ENCODE assay signal across 40 mouse cellular contexts in genomic region chr12:54980532-54980931, GRCm38 (mm10). TPM values are rescaled to one million over a fixed set of nuclear protein-coding genes. Genes with fewer than 3 reads are reported as not detected.
DNase-seq lines count a peak whose midpoint lies in the region; ATAC-seq lines count a peak whose summit lies in the region.
"Had no signal": no experiment of that assay in that cellular context is flagged by ENCODE, and none has a peak within 500 bp of the region (broad histone marks: within the 10 kb centered on the region; RNA-seq: fewer than 3 reads in every experiment).

No protein-coding gene starts in this region.

- H3K4me2 ChIP-seq in liver, embryonic 15.5 days: peak overlapping the region; percentile 45
- H3K4me2 ChIP-seq: embryonic facial prominence, embryonic 12.5 days; intestine, embryonic 15.5 days; limb, embryonic 15.5 days; lung, embryonic 15.5 days; midbrain, embryonic 13.5 days; neural tube, embryonic 15.5 days had no signal

- 13% methylated on average over 6 of the region's 6 CpGs for WGBS in liver, embryonic 15.5 days (ENCODE audit: insufficient replicate concordance)

- DNase-seq in c-Kit-positive CD71-positive TER-119-negative erythroid progenitor cells, embryonic 14.5 days (ENCODE audit: low read depth): peak; percentile 69
- peak; percentile 69 for DNase-seq in liver
- DNase-seq in testis, postnatal 14 days (ENCODE audit: low spot score): no peak
- DNase-seq in frontal cortex, postnatal 25 days (ENCODE audit: low spot score in 2 of 2): no peak
- no peak for DNase-seq in right cerebral cortex, postnatal 36 days (ENCODE audit: low spot score in 2 of 2)
- no peak for DNase-seq in layer of hippocampus, adult 8-10 months (ENCODE audit: low spot score in 2 of 2)
- DNase-seq: adrenal gland, postnatal 25 days; cerebellum, adult 8-10 months; cerebellum, postnatal 36 days; embryo, embryonic 11 days; gastrocnemius, postnatal 10 days; kidney, adult 2 months; kidney, postnatal 4 days; layer of hippocampus, adult 9-11 months; lung, postnatal 36 days; right cerebral cortex, postnatal 25 days; spleen, adult 18-20 months; thymus, adult 18-20 months; thymus, postnatal 25 days had no signal

- no peaks in the 10 kb centered on the region for H3K27me3 ChIP-seq in liver, embryonic 15.5 days
- H3K27me3 ChIP-seq: embryonic facial prominence, embryonic 12.5 days; intestine, embryonic 15.5 days; limb, embryonic 15.5 days; lung, embryonic 15.5 days; megakaryocyte, embryonic 14.5 days; midbrain, embryonic 13.5 days; neural tube, embryonic 15.5 days had no signal

- no peak overlapping the region for H3K9ac ChIP-seq in liver, embryonic 15.5 days
- H3K9ac ChIP-seq: embryonic facial prominence, embryonic 12.5 days; intestine, embryonic 15.5 days; limb, embryonic 15.5 days; lung, embryonic 15.5 days; midbrain, embryonic 13.5 days; neural tube, embryonic 15.5 days had no signal

- H3K9me3 ChIP-seq in liver, embryonic 15.5 days (replicated peaks): no peaks in the 10 kb centered on the region
- H3K9me3 ChIP-seq: embryonic facial prominence, embryonic 12.5 days; intestine, embryonic 15.5 days; limb, embryonic 10.5 days; limb, embryonic 15.5 days; lung, embryonic 15.5 days; megakaryocyte, embryonic 14.5 days; midbrain, embryonic 13.5 days; neural tube, embryonic 15.5 days had no signal

- H3K4me1 ChIP-seq in liver, embryonic 15.5 days (replicated peaks): peaks cover 54% of the 10 kb centered on the region

- peak overlapping the region; percentile 68 for H3K27ac ChIP-seq in liver, embryonic 15.5 days (replicated peaks)
- H3K27ac ChIP-seq: embryonic facial prominence, embryonic 12.5 days; hindbrain, postnatal 0 days; intestine, embryonic 15.5 days; kidney, postnatal 0 days; limb, embryonic 10.5 days; limb, embryonic 15.5 days; lung, embryonic 15.5 days; midbrain, embryonic 13.5 days; neural tube, embryonic 15.5 days had no signal

- H3K4me3 ChIP-seq in liver, embryonic 15.5 days (replicated peaks): no peak overlapping the region
- H3K4me3 ChIP-seq: embryonic facial prominence, embryonic 12.5 days; intestine, embryonic 15.5 days; limb, embryonic 10.5 days; limb, embryonic 15.5 days; lung, embryonic 15.5 days; megakaryocyte, embryonic 14.5 days; midbrain, embryonic 13.5 days; neural tube, embryonic 15.5 days had no signal

- peaks cover 48% of the 10 kb centered on the region for H3K36me3 ChIP-seq in liver, embryonic 15.5 days (replicated peaks)
- H3K36me3 ChIP-seq: embryonic facial prominence, embryonic 12.5 days; intestine, embryonic 15.5 days; limb, embryonic 15.5 days; lung, embryonic 15.5 days; midbrain, embryonic 13.5 days; neural tube, embryonic 15.5 days had no signal

- peak; percentile 51; the same call in 1 of the 2 replicates for ATAC-seq in liver, embryonic 15.5 days (ENCODE audit: insufficient read depth)
- ATAC-seq: CD4-positive, CD25-positive, alpha-beta regulatory T cell, adult 4 months; forebrain, embryonic 16.5 days; hindbrain, postnatal 0 days; intestine, embryonic 15.5 days; midbrain, embryonic 13.5 days had no signal

RNA-seq across cellular contexts. Expression of gene Gm20403, which starts 5.8 kb away (rescaled TPM):
- polyA plus RNA-seq in liver, embryonic 15.5 days (2015; fragmentation: Nextera tagmentation; extraction: Ambion mirVana): not detected in 2 replicates
- not detected for total RNA-seq in layer of hippocampus, adult 8-10 months (2022)
- total RNA-seq: adrenal gland, adult 18-20 months; adrenal gland, postnatal 25 days; gastrocnemius, postnatal 10 days; heart, postnatal 25 days; hindbrain, postnatal 0 days; left cerebral cortex, postnatal 10 days had no signal
- polyA plus RNA-seq: CD4-positive, CD25-positive, alpha-beta regulatory T cell, adult 4 months; embryonic facial prominence, embryonic 12.5 days; forebrain, embryonic 11.5 days; forebrain, embryonic 16.5 days; gonadal fat pad, adult 2 months; heart, embryonic 14.5 days; hindbrain, embryonic 11.5 days; hindbrain, postnatal 0 days; intestine, embryonic 15.5 days; kidney, adult 2 months; kidney, postnatal 0 days; limb, embryonic 10.5 days; limb, embryonic 15.5 days; lung, embryonic 15.5 days; midbrain, embryonic 13.5 days; neural tube, embryonic 15.5 days; stomach, embryonic 16.5 days had no signal

RNA-seq across cellular contexts. Expression of gene Baz1a, which starts 33.6 kb away (rescaled TPM):
- polyA plus RNA-seq in liver, embryonic 15.5 days (2015; fragmentation: Nextera tagmentation; extraction: Ambion mirVana): 28.8 and 32.2 TPM in 2 replicates
- 1 to 10 TPM in 3 of 4 experiments, under 1 TPM in 1; 0.49 to 4.9 (median 2.1) TPM for total RNA-seq in layer of hippocampus, adult 8-10 months (2022)

Comparison
In these comparisons a context has a peak if more than half of its experiments do, and no peak if none do; other contexts are left out.
1. DNase-seq: peak in c-Kit-positive CD71-positive TER-119-negative erythroid progenitor cells, embryonic 14.5 days (single experiment) and liver (single experiment); none in testis, postnatal 14 days (single experiment), frontal cortex, postnatal 25 days (0 of 2), right cerebral cortex, postnatal 36 days (0 of 2) and layer of hippocampus, adult 8-10 months (0 of 2).